Mouse (Mus musculus) T-cell, adult 2 months (primary cell): ENCODE data around the gene 1700019N19Rik.

Source experiments
- DNase-seq: peaks from one replicate; pipeline ENCODE4 v3.0.0; 2022; ENCODE audit warnings: low spot score

1700019N19Rik gene

GRCm38 (mm10) chr19:58806364-58806763 is 12.1 kb upstream of the 1700019N19Rik start:
- DNase-seq, result no peak

- no peak for DNase-seq
These were observed 11.0 kb upstream of the 1700019N19Rik start for GRCm38 (mm10) chr19:58805191-58805779.

GRCm38 (mm10) chr19:58795114-58795669 is 931 bp upstream of the 1700019N19Rik start:
- no peak for DNase-seq

GRCm38 (mm10) chr19:58789194-58789593 is 5.1 kb downstream of the 1700019N19Rik start:
- no peak for DNase-seq

GRCm38 (mm10) chr19:58783938-58784337 is 10.3 kb downstream of the 1700019N19Rik start:
- no peak for DNase-seq

- no peak for DNase-seq
These were observed 12.7 kb downstream of the 1700019N19Rik start for GRCm38 (mm10) chr19:58781566-58781965.

- DNase-seq, result no peak
These were observed 17.8 kb downstream of the 1700019N19Rik start for GRCm38 (mm10) chr19:58776461-58776860.

- no peak for DNase-seq
These were observed 26.9 kb downstream of the 1700019N19Rik start for GRCm38 (mm10) chr19:58767329-58767728.

- no peak for DNase-seq
These were observed 31.3 kb downstream of the 1700019N19Rik start for GRCm38 (mm10) chr19:58762848-58763541.

GRCm38 (mm10) chr19:58762316-58762715 is 31.9 kb downstream of the 1700019N19Rik start:
- no peak for DNase-seq

- DNase-seq, result no peak
These were observed 34.8 kb downstream of the 1700019N19Rik start, which contains the start of gene Pnliprp2 for GRCm38 (mm10) chr19:58759423-58759822. TSS of gene Pnliprp2 (plus strand) at chr19:58759719.

GRCm38 (mm10) chr19:58758871-58759270 is 35.4 kb downstream of the 1700019N19Rik start:
- no peak for DNase-seq

- DNase-seq, result no peak
These were observed 42.8 kb downstream of the 1700019N19Rik start for GRCm38 (mm10) chr19:58751504-58751903.

GRCm38 (mm10) chr19:58750822-58751221 is 43.4 kb downstream of the 1700019N19Rik start:
- DNase-seq, result no peak

GRCm38 (mm10) chr19:58747498-58748000 is 46.7 kb downstream of the 1700019N19Rik start:
- no peak for DNase-seq

- DNase-seq, result no peak
These were observed 50.5 kb downstream of the 1700019N19Rik start for GRCm38 (mm10) chr19:58743736-58744135.

- DNase-seq, result no peak
These were observed 51.5 kb downstream of the 1700019N19Rik start for GRCm38 (mm10) chr19:58742711-58743110.

GRCm38 (mm10) chr19:58741036-58741435 is 53.2 kb downstream of the 1700019N19Rik start:
- DNase-seq, result no peak

- DNase-seq, result no peak
These were observed 56.1 kb downstream of the 1700019N19Rik start for GRCm38 (mm10) chr19:58738111-58738510.
